Mouse (Mus musculus): ENCODE results near the gene Ccdc114. TPM values are rescaled to one million over a fixed set of nuclear protein-coding genes. Genes with fewer than 3 reads are reported as not detected.

Gene Ccdc114
- total RNA-seq, 2 experiments from 2014 or later, result 3.5 to 3.8 TPM

- TF ChIP-seq CTCF (conservative IDR thresholded peaks at IDR 0.05), result no peak
- Histone ChIP-seq H3K4me3 (no peak overlapping the region), H3K27ac (no peak overlapping the region)
- DNase-seq (ENCODE audit: low spot score in 2 of 2), result no peak
Measured at GRCm38 (mm10) chr7:45971831-45972723, 48.2 kb downstream of the Ccdc114 start.

- Histone ChIP-seq H3K4me3 (no peak overlapping the region), H3K27ac (no peak overlapping the region)
- DNase-seq (ENCODE audit: low spot score in 2 of 2), result peak in 1 of 2 experiments; percentile 40
- no peak for TF ChIP-seq CTCF (conservative IDR thresholded peaks at IDR 0.05)
Measured at GRCm38 (mm10) chr7:45973271-45973687, 49.4 kb downstream of the Ccdc114 start.

- DNase-seq (ENCODE audit: low spot score in 2 of 2), result no peak
- Histone ChIP-seq H3K27ac (no peak overlapping the region), H3K4me3 (no peak overlapping the region)
- TF ChIP-seq CTCF (conservative IDR thresholded peaks at IDR 0.05), result no peak
Measured at GRCm38 (mm10) chr7:45974103-45974502, 50.2 kb downstream of the Ccdc114 start.

- Histone ChIP-seq H3K4me3 (no peak overlapping the region), H3K27ac (no peak overlapping the region)
- DNase-seq (ENCODE audit: low spot score in 2 of 2), result no peak
- no peak for TF ChIP-seq CTCF (conservative IDR thresholded peaks at IDR 0.05)
Measured at GRCm38 (mm10) chr7:45974512-45974911, 50.6 kb downstream of the Ccdc114 start.

GRCm38 (mm10) chr7:45981612-45982011 is 57.7 kb downstream of the Ccdc114 start:
- peak overlapping the region; percentile 28; the same call in 1 of the 2 replicates for H3K27ac ChIP-seq
- no peak for TF ChIP-seq CTCF (conservative IDR thresholded peaks at IDR 0.05)
- no peak for DNase-seq (ENCODE audit: low spot score in 2 of 2)
- H3K4me3 ChIP-seq, result no peak overlapping the region

GRCm38 (mm10) chr7:45986893-45987292 is 63.0 kb downstream of the Ccdc114 start:
- TF ChIP-seq CTCF (conservative IDR thresholded peaks at IDR 0.05), result no peak
- H3K27ac ChIP-seq, result no peak overlapping the region
- DNase-seq (ENCODE audit: low spot score in 2 of 2), result no peak
- H3K4me3 ChIP-seq, result no peak overlapping the region

- H3K4me3 ChIP-seq, result no peak overlapping the region
- H3K27ac ChIP-seq, result no peak overlapping the region
- DNase-seq (ENCODE audit: low spot score in 2 of 2), result no peak
- TF ChIP-seq CTCF (conservative IDR thresholded peaks at IDR 0.05), result no peak
Measured at GRCm38 (mm10) chr7:45988344-45988743, 64.5 kb downstream of the Ccdc114 start.

GRCm38 (mm10) chr7:45992470-45992869 is 68.6 kb downstream of the Ccdc114 start:
- no peak overlapping the region for H3K27ac ChIP-seq
- H3K4me3 ChIP-seq, result no peak overlapping the region
- TF ChIP-seq CTCF (conservative IDR thresholded peaks at IDR 0.05), result no peak
- no peak for DNase-seq (ENCODE audit: low spot score in 2 of 2)

Other genes starting within 250 kb of the Ccdc114 start
- gene Ntn5, start 240.1 kb upstream of the Ccdc114 start, total RNA-seq (2021), result 1 to 10 TPM; 6.3 to 9.3 TPM
- 1 to 10 TPM; 2.2 to 2.3 TPM for gene Sec1, start 229.7 kb upstream of the Ccdc114 start, total RNA-seq (2021)
- 100 to 1,000 TPM; 184 to 211 TPM for gene Car11, start 224.2 kb upstream of the Ccdc114 start, total RNA-seq (2021)
- 10 to 100 TPM; 69.2 to 72.8 TPM for gene Dbp, start 219.0 kb upstream of the Ccdc114 start, total RNA-seq (2021)
- 100 to 1,000 TPM; 342 to 353 TPM for gene Rpl18, start 208.6 kb upstream of the Ccdc114 start, total RNA-seq (2021)
- 10 to 100 TPM; 32.3 to 35.8 TPM for gene Sphk2, start 206.1 kb upstream of the Ccdc114 start, total RNA-seq (2021)
- under 1 TPM; 0.27 to 0.33 TPM for gene Fam83e, start 202.9 kb upstream of the Ccdc114 start, total RNA-seq (2021)
- gene Spaca4, start 198.3 kb upstream of the Ccdc114 start, total RNA-seq (2021), result not detected
- 100 to 1,000 TPM; 302 to 329 TPM for gene Lmtk3, start 140.3 kb upstream of the Ccdc114 start, total RNA-seq (2021)
- gene Sult2b1, start 139.4 kb upstream of the Ccdc114 start, total RNA-seq (2021), result 1 to 10 TPM; 7.1 to 9.7 TPM
- 100 to 1,000 TPM; 144 to 149 TPM for gene Cyth2, start 109.5 kb upstream of the Ccdc114 start, total RNA-seq (2021)
- 1 to 10 TPM; 1.6 to 1.9 TPM for gene Kcnj14, start 99.3 kb upstream of the Ccdc114 start, total RNA-seq (2021)
- 10 to 100 TPM; 20.5 to 22.7 TPM for gene Grwd1, start 93.1 kb upstream of the Ccdc114 start, total RNA-seq (2021)
- 10 to 100 TPM; 78.4 to 81.4 TPM for gene Kdelr1, start 51.3 kb upstream of the Ccdc114 start, total RNA-seq (2021)
- gene Grin2d, start 45.7 kb upstream of the Ccdc114 start, total RNA-seq (2021), result 10 to 100 TPM in 1 of 2 experiments, 1 to 10 TPM in 1; 10.0 to 11.6 TPM
- not detected for gene Syngr4, start 27.4 kb upstream of the Ccdc114 start, total RNA-seq (2021)
- gene Tmem143, start 27.1 kb upstream of the Ccdc114 start, total RNA-seq (2021), result 10 to 100 TPM; 22.1 to 22.8 TPM
- gene Emp3, start 2.7 kb upstream of the Ccdc114 start, total RNA-seq (2021), result 1 to 10 TPM; 1.5 to 2.3 TPM
- gene Abcc6, start 106.2 kb downstream of the Ccdc114 start, total RNA-seq (2021), result 1 to 10 TPM; 1.7 to 2.9 TPM
- 100 to 1,000 TPM; 102 to 103 TPM for gene Nomo1, start 109.6 kb downstream of the Ccdc114 start, total RNA-seq (2021)
- 10 to 100 TPM; 34.2 to 37.4 TPM for gene Kcnj11, start 176.7 kb downstream of the Ccdc114 start, total RNA-seq (2021)